Mouse (Mus musculus): ENCODE data around the gene Ints7.
A peak's percentile ranks its signal among the peaks of the same experiment; 100 is the strongest.

Gene Ints7

GRCm38 (mm10) chr1:191575458-191576247 lies at the start of gene Ints7, which contains the start of gene Dtl:
Gene Ints7 (plus strand): TSS chr1:191575636.
Gene Dtl (minus strand): TSS chr1:191575544.
- DNase-seq, result peak; percentile 100

GRCm38 (mm10) chr1:191527089-191527488 lies 48.3 kb upstream of the Ints7 start:
- DNase-seq, result no peak

GRCm38 (mm10) chr1:191527921-191528612 lies 47.4 kb upstream of the Ints7 start:
- DNase-seq, result peak; percentile 23

- no peak for DNase-seq
Observed at GRCm38 (mm10) chr1:191529406-191529805, 46.0 kb upstream of the Ints7 start.

- DNase-seq, result no peak
Observed at GRCm38 (mm10) chr1:191531023-191531422, 44.4 kb upstream of the Ints7 start.

- no peak for DNase-seq
Observed at GRCm38 (mm10) chr1:191534896-191535295, 40.5 kb upstream of the Ints7 start.

GRCm38 (mm10) chr1:191540300-191540699 lies 35.1 kb upstream of the Ints7 start:
- no peak for DNase-seq

GRCm38 (mm10) chr1:191541014-191541413 lies 34.4 kb upstream of the Ints7 start:
- no peak for DNase-seq

GRCm38 (mm10) chr1:191541619-191542018 lies 33.8 kb upstream of the Ints7 start:
- DNase-seq, result no peak

GRCm38 (mm10) chr1:191543747-191544146 lies 31.7 kb upstream of the Ints7 start:
- DNase-seq, result no peak

GRCm38 (mm10) chr1:191550786-191551185 lies 24.6 kb upstream of the Ints7 start:
- no peak for DNase-seq

- no peak for DNase-seq
Observed at GRCm38 (mm10) chr1:191557109-191557508, 18.3 kb upstream of the Ints7 start.

GRCm38 (mm10) chr1:191559779-191560178 lies 15.7 kb upstream of the Ints7 start:
- no peak for DNase-seq

GRCm38 (mm10) chr1:191562823-191563365 lies 12.5 kb upstream of the Ints7 start:
- DNase-seq, result peak; percentile 59

- peak; percentile 27 for DNase-seq
Observed at GRCm38 (mm10) chr1:191567859-191568258, 7.6 kb upstream of the Ints7 start.

GRCm38 (mm10) chr1:191569625-191570024 lies 5.8 kb upstream of the Ints7 start:
- no peak for DNase-seq

GRCm38 (mm10) chr1:191570415-191570814 lies 5.0 kb upstream of the Ints7 start:
- DNase-seq, result no peak

GRCm38 (mm10) chr1:191573906-191574639 lies 1.4 kb upstream of the Ints7 start:
- no peak for DNase-seq

GRCm38 (mm10) chr1:191574871-191575457 lies 472 bp upstream of the Ints7 start:
- DNase-seq, result no peak

GRCm38 (mm10) chr1:191579524-191579923 lies 4.1 kb downstream of the Ints7 start:
- no peak for DNase-seq

- no peak for DNase-seq
Observed at GRCm38 (mm10) chr1:191581641-191582040, 6.2 kb downstream of the Ints7 start.

GRCm38 (mm10) chr1:191583836-191584235 lies 8.4 kb downstream of the Ints7 start:
- DNase-seq, result no peak

- DNase-seq, result no peak
Observed at GRCm38 (mm10) chr1:191584483-191584882, 9.0 kb downstream of the Ints7 start.

All from retina, postnatal 1 day (tissue).